8 mouse cellular contexts compared by ENCODE assay signal in the genomic region with DNA sequence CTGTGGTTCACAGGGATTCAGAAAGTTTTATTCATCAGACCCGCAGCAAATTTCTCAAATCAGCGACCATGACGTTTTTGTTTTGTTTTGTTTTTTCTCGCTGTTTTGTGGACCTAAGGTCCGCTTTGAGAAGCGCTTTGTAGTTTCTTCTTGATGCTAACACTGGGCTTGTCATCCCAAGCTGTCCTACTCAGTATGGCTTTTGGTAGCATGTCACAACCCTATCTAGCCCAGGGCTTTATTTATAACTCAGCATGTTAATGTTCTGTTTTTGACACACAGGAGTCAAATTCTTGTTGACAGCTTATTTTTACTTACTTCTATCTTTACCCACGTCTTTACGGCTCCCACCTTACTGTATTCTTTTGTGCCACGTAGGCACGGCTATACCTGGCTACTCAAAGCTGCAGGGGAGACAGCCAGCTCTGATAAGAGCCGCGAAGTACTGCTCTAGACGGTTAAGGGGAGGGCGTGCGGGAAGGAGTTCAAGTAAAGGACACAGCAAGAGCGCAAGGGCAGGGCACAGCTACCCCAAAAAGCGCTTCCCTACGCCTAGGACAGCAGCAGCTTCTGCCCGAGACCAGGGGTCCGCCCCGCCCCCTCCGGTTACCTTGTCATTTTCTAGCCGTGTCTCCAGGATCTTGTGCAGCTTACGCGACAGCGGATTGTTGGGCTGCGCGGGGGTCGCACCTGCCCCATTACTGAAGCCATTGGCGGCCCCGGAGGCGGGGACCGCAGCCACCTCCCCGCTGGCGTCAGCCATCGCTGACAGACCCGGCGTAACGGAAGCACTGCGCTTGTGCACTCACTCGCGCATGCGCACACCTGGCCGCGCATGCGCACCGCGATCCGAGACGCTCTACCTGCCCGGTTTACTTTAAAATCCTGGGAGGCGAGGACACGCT. TPM values are rescaled to one million over a fixed set of nuclear protein-coding genes. Genes with fewer than 3 reads are reported as not detected.
DNase-seq lines count a peak whose midpoint lies in the region; ATAC-seq and TF ChIP-seq lines count a peak whose summit lies in the region.

A gene (minus strand): TSS at position 802 of the 905 bp plus-strand sequence.

- in situ Hi-C loops in ES-E14 (cut with MboI; ENCODE audit: low sequenced_read_pairs in 2 of 2, unreplicated experiment in 2 of 2), result no loop called here

- peak; percentile 72 for DNase-seq in ES-E14 (ENCODE audit: low read depth, low spot score)
- DNase-seq in cerebellum, adult 11-12 months, result peak; percentile 92
- peak; percentile 76 to 87 for DNase-seq in heart, postnatal 36 days
- peak; percentile 78 to 82 for DNase-seq in layer of hippocampus, adult 2 months (ENCODE audit: low spot score in 2 of 2)
- DNase-seq in lung, embryonic 14.5 days, result peak; percentile 97
- DNase-seq in thymus, adult 2 months, result peak; percentile 83

- H3K4me2 ChIP-seq in forebrain, embryonic 16.5 days (ENCODE audit: low read length), result peak within 1 kb of the TSS; percentile 63
- peak within 1 kb of the TSS; percentile 72 for H3K4me2 ChIP-seq in lung, embryonic 14.5 days

- no peak for TF ChIP-seq CTCF in layer of hippocampus, adult 2 months (conservative IDR thresholded peaks at IDR 0.05)
- TF ChIP-seq CTCF in lung, embryonic 14.5 days (IDR thresholded peaks at IDR 0.05; ENCODE audit: low read depth), result no peak
- TF ChIP-seq CTCF in olfactory bulb, adult 2 months (IDR thresholded peaks at IDR 0.05; ENCODE audit: insufficient read depth, low read depth, low read length), result no peak
- TF ChIP-seq CTCF in thymus, adult 2 months (IDR thresholded peaks at IDR 0.05; ENCODE audit: borderline replicate concordance, control insufficient read depth, extremely low read depth, insufficient read depth, low read length, poor library complexity), result 0 out of 2 replicates have a peak, but pooled peaks have one; percentile 36

- ATAC-seq in forebrain, embryonic 16.5 days, result peak; percentile 96
- ATAC-seq in lung, embryonic 14.5 days (ENCODE audit: insufficient read depth), result peak; percentile 94

- H3K4me3 ChIP-seq in ES-E14 (ENCODE audit: insufficient read depth in 1 of 2, low read depth in 1 of 2, low read length in 2 of 2, poor library complexity in 1 of 2, severe bottlenecking in 1 of 2), result peak within 1 kb of the TSS; percentile 67 to 77
- H3K4me3 ChIP-seq in forebrain, embryonic 16.5 days (replicated peaks; ENCODE audit: low read length), result peak within 1 kb of the TSS; percentile 66
- H3K4me3 ChIP-seq in layer of hippocampus, adult 2 months, result peak within 1 kb of the TSS; percentile 90
- H3K4me3 ChIP-seq in lung, embryonic 14.5 days (ENCODE audit: low read depth, low read length), result peak within 1 kb of the TSS; percentile 74
- H3K4me3 ChIP-seq in olfactory bulb, adult 2 months (ENCODE audit: insufficient read depth, low read depth, low read length), result peak within 1 kb of the TSS; percentile 70
- peak within 1 kb of the TSS; percentile 66 for H3K4me3 ChIP-seq in thymus, adult 2 months (ENCODE audit: control insufficient read depth, insufficient read depth, low read length)

- no peak within 1 kb of the TSS for H3K27ac ChIP-seq in ES-E14 (ENCODE audit: insufficient read depth, low read depth, low read length, poor library complexity, severe bottlenecking)
- 0 out of 2 replicates have a peak within 1 kb of the TSS, but pooled peaks have one; percentile 25 for H3K27ac ChIP-seq in forebrain, embryonic 16.5 days (ENCODE audit: low read length)
- H3K27ac ChIP-seq in layer of hippocampus, adult 2 months, result peak within 1 kb of the TSS; percentile 94
- peak within 1 kb of the TSS; percentile 61; the same call in 1 of the 2 replicates for H3K27ac ChIP-seq in lung, embryonic 14.5 days (ENCODE audit: low read depth)
- H3K27ac ChIP-seq in olfactory bulb, adult 2 months (ENCODE audit: insufficient read depth, low read depth, low read length), result peak within 1 kb of the TSS; percentile 6; the same call in 1 of the 2 replicates
- H3K27ac ChIP-seq in thymus, adult 2 months (ENCODE audit: control insufficient read depth, insufficient read depth, low read length), result peak within 1 kb of the TSS; percentile 13; the same call in 1 of the 2 replicates

- intact Hi-C loops in heart, postnatal 36 days (cut with DNase I), result loop anchor here (5.0 kb wide), 1 partner anchor 446 kb away; a partner anchor contains a TSS

- 4% methylated on average over 53 of the region's 53 CpGs for WGBS in forebrain, embryonic 16.5 days
- 5% methylated on average over 53 of the region's 53 CpGs for WGBS in lung, embryonic 14.5 days
- 2% methylated on average over 53 of the region's 53 CpGs for WGBS in olfactory bulb, adult 2 months
- 3% methylated on average over 53 of the region's 53 CpGs for WGBS in thymus, adult 2 months

- H3K9me3 ChIP-seq in ES-E14 (ENCODE audit: control insufficient read depth, insufficient read depth, low read depth, low read length), result no peaks in the 10 kb centered on the region
- no peaks in the 10 kb centered on the region for H3K9me3 ChIP-seq in forebrain, embryonic 16.5 days (ENCODE audit: control insufficient read depth, low read length)
- no peaks in the 10 kb centered on the region for H3K9me3 ChIP-seq in lung, embryonic 14.5 days (ENCODE audit: low read depth, low read length)

- TF ChIP-seq POLR2A in olfactory bulb, adult 2 months (IDR thresholded peaks at IDR 0.05; ENCODE audit: insufficient read depth, low read depth, low read length), result peak; percentile 88
- TF ChIP-seq POLR2A in thymus, adult 2 months (IDR thresholded peaks at IDR 0.05; ENCODE audit: control insufficient read depth, extremely low read depth, insufficient read depth, low read length, poor library complexity), result peak; percentile 91

- no peaks in the 10 kb centered on the region for H3K36me3 ChIP-seq in ES-E14 (ENCODE audit: control insufficient read depth, insufficient read depth, low read length, poor library complexity, severe bottlenecking)
- peaks cover 9% of the 10 kb centered on the region for H3K36me3 ChIP-seq in forebrain, embryonic 16.5 days (ENCODE audit: control insufficient read depth, insufficient read depth)
- H3K36me3 ChIP-seq in lung, embryonic 14.5 days (ENCODE audit: insufficient read depth), result peaks cover 27% of the 10 kb centered on the region
- peaks cover 7% of the 10 kb centered on the region; the same call in 1 of the 2 replicates for H3K36me3 ChIP-seq in thymus, adult 2 months (ENCODE audit: control insufficient read depth, insufficient read depth, low read length)

- no peaks in the 10 kb centered on the region for H3K27me3 ChIP-seq in forebrain, embryonic 16.5 days (replicated peaks; ENCODE audit: control insufficient read depth, insufficient read depth, low read length)
- no peaks in the 10 kb centered on the region for H3K27me3 ChIP-seq in lung, embryonic 14.5 days (ENCODE audit: insufficient read depth, low read length)
- H3K27me3 ChIP-seq in thymus, adult 2 months (ENCODE audit: control insufficient read depth, insufficient read depth, low read length), result no peaks in the 10 kb centered on the region

- peak within 1 kb of the TSS; percentile 54 for H3K9ac ChIP-seq in ES-E14 (ENCODE audit: insufficient read depth, low read depth, low read length, poor library complexity, severe bottlenecking)
- H3K9ac ChIP-seq in forebrain, embryonic 16.5 days (replicated peaks; ENCODE audit: low read depth, low read length), result peak within 1 kb of the TSS; percentile 69
- peak within 1 kb of the TSS; percentile 61 for H3K9ac ChIP-seq in lung, embryonic 14.5 days

- H3K4me1 ChIP-seq in ES-E14 (ENCODE audit: control insufficient read depth in 2 of 2, insufficient read depth in 2 of 2, low read length in 2 of 2, poor library complexity in 1 of 2), result no peaks in the 10 kb centered on the region
- H3K4me1 ChIP-seq in forebrain, embryonic 16.5 days (replicated peaks; ENCODE audit: control insufficient read depth, insufficient read depth, low read length), result peaks cover 8% of the 10 kb centered on the region
- H3K4me1 ChIP-seq in lung, embryonic 14.5 days (ENCODE audit: insufficient read depth), result peaks cover 3% of the 10 kb centered on the region; the same call in 1 of the 2 replicates
- H3K4me1 ChIP-seq in olfactory bulb, adult 2 months (ENCODE audit: control insufficient read depth, insufficient read depth, low read length), result no peaks in the 10 kb centered on the region
- peaks cover 4% of the 10 kb centered on the region; the same call in 1 of the 2 replicates for H3K4me1 ChIP-seq in thymus, adult 2 months (replicated peaks; ENCODE audit: control insufficient read depth, insufficient read depth, low read length)

TF ChIP-seq in ES-E14, 5 proteins besides CTCF, POLR2A, EP300 and RAD21:
- TF ChIP-seq HCFC1 (IDR thresholded peaks at IDR 0.05; ENCODE audit: borderline replicate concordance, insufficient read depth, low read length), result peak; percentile 66; the same call in 1 of the 2 replicates
- no peak for TF ChIP-seq ZNF384 (IDR thresholded peaks at IDR 0.05; ENCODE audit: low read depth, low read length)
- TF ChIP-seq ZC3H11A (IDR thresholded peaks at IDR 0.05; ENCODE audit: borderline replicate concordance, low read depth, low read length), result no peak
- TF ChIP-seq CHD2 (IDR thresholded peaks at IDR 0.05; ENCODE audit: low read depth, low read length), result no peak
- TF ChIP-seq MAFK (IDR thresholded peaks at IDR 0.05; ENCODE audit: insufficient read depth, low read depth, low read length), result no peak

RNA-seq across cellular contexts. Expression of the gene that starts here (rescaled TPM):
- 11.6 and 18.0 TPM in 2 replicates for total RNA-seq in ES-E14 (2012; rRNA removed)
- 68.5 and 77.9 TPM in 2 replicates for polyA plus RNA-seq in forebrain, embryonic 16.5 days (2015; fragmentation: Nextera tagmentation; extraction: Ambion mirVana)
- total RNA-seq in heart, postnatal 36 days (2021), result 10 to 100 TPM; 54.1 to 55.3 TPM
- total RNA-seq in layer of hippocampus, adult 2 months (2021), result 10 to 100 TPM; 37.7 to 42.4 TPM
- 43.4 and 47.3 TPM in 2 replicates for polyA plus RNA-seq in lung, embryonic 14.5 days (2014; fragmentation: Nextera tagmentation; extraction: Ambion mirVana)
- not detected in 2 replicates for polyA plus RNA-seq in olfactory bulb, adult 2 months (2012; ENCODE audit: insufficient read depth, insufficient read length, low replicate concordance, missing spikeins)
- 22.3 and 26.8 TPM in 2 replicates for polyA plus RNA-seq in thymus, adult 2 months (2012; rRNA removed)

Comparison
In these comparisons a context has a peak if more than half of its experiments do, and no peak if none do; other contexts are left out.
1. RNA of the gene that starts here (polyA plus RNA-seq): 68.5 to 77.9 TPM in forebrain, embryonic 16.5 days, 43.4 to 47.3 TPM in lung, embryonic 14.5 days and 22.3 to 26.8 TPM in thymus, adult 2 months; not detected in olfactory bulb, adult 2 months; every median in the first group is over 10 times any median in the second.
2. Peak in every context shown above with its lines, with median percentiles within 50 percentile points of each other: DNase-seq, H3K4me3 ChIP-seq and H3K9ac ChIP-seq.